Mouse (Mus musculus): Measurements from ENCODE around the gene Fa2h.

Fa2h gene

DNA sequence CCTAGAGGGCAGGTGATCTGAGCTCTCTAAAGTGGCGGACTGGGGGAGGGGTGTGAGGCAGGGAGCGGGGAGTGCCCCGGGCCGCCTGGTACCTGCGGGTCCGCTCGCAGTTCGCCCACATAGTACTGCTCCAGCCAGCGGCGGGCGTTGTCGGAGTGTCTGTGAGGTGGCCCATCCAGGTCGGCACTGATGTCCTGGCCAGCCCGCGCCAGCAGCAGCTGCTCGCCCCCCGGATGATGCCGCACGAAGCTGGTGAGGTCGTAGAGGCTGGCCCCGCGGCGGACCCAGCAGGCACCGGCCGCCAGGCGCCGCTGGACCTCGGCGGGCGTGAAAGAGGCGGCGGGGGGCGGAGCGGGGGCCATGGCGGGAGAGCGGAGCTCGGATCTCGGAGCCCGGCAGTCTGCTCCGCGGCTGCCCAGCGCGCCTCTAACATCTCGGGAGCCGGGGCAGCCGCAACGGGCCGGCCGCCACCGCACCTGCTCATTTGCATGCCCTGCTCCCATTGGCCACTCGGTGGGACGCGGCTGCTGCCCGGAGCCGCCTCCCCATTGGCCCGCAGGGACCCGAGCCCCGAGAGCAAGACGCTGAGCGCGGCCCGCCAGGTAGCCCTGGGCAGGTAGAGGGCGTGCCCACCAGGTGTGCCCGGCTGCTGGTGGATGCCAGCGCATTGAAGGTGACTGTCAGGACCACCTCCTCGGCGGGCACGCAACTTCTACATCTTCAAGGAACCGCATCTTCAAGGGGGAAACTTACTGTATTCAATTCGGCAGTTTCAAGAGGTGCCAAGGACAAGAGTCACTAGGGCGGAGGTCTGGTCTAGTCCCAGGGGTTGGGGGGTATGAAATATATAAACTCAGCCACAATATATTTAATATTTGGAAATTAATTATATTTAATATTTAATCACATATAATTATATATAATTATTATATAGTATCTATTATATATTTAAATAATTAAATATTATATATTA is at the start of gene Fa2h:
TSS of gene Fa2h (minus strand) at position 434 of the 973 bp plus-strand sequence.
- DNase-seq (ENCODE audit: low read depth, low spot score) = peak; percentile 47

DNA sequence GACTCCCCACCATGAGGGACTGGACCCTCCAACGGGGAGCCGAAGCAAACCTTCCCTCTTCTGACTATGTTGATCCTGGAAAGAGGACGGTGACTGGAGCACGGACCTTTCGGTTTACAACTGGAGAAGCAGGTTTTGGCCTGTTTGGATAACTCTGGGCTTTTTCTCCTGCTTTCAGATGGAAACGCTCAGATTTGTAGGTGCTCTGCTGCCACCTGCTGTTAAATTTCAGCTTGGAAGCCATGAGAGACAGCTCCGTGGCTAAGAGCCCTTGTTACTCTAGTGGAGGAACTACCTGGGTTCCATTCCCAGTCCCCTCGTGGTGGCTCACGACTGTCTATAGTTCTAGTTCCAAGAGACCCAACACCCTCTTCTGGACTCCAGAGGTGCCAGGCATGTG is 45.6 kb upstream of the Fa2h start:
- DNase-seq (ENCODE audit: low read depth, low spot score) = peak; percentile 29

DNA sequence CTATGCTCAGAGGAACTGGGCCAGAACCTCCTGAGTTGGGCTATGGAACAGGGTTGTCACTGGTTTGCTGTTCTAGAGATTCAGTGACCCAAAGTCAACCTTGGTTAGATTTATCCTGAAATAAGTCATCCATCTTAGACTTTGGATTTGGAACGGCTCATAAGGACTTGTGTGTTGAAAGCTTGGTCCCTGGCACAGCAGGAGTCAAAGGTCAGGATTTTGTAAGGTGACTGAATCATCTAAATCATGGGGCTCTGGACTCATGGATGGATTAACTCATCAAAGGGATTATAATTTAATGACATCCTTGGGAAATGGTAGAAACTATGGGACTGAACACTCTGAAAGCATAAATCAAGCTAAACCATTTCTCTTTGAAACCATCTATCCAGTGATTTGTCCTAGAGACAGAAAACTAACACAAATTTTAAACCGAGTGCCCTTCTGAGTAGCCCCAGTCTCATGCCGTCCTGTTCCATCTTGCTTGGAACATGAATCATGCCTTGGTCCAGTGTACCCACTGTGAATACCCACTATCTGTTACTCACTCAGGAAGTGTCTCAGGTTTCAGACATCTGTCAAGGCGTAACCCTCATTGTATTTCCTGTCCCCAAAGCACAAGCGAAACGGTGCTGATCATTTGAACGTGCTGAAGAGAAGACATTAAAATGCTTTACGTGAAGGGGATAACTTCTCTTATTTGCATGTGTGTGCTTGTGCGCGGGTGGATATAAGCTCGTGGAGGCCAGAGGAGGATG is 41.6 kb upstream of the Fa2h start:
- no peak for DNase-seq (ENCODE audit: low read depth, low spot score)

DNA sequence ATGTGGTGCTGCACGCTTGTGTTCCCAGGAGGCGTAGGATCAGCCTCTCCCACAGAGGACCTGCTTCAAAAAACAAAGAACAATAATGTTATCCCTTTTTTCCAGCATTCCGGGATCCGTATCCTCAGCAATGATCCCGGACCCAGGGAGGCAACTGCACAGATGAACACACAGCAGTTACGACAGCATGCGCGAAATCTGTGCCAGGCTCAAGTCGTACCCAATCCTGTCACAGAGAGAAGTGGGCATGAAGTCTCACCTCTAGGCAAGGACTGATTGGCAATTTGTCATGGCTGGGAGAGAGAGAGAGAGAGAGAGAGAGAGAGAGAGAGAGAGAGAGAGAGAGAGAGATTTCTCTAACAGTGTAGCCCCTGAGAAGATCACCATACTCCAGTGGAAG is 31.0 kb upstream of the Fa2h start:
- no peak for DNase-seq (ENCODE audit: low read depth, low spot score)

DNA sequence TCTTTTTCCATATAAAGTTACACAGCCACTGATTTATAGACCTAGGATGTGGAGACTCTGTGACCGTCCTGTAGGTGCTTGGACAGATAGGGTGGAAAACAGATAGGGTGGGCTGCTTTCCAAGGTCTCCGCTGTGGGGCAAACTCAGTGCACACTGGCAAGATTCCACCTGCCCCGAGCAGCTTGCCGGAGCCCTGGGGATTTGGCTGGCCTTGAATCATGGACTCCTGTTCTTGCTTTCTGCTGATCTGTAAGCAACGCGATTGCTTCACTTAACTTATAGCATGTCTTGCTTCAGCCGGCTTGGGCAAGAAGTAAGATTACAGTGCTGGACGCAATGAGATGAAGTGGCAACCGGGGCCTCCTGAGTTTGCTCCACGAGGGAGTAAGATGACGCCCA is 30.6 kb upstream of the Fa2h start:
- no peak for DNase-seq (ENCODE audit: low read depth, low spot score)

DNA sequence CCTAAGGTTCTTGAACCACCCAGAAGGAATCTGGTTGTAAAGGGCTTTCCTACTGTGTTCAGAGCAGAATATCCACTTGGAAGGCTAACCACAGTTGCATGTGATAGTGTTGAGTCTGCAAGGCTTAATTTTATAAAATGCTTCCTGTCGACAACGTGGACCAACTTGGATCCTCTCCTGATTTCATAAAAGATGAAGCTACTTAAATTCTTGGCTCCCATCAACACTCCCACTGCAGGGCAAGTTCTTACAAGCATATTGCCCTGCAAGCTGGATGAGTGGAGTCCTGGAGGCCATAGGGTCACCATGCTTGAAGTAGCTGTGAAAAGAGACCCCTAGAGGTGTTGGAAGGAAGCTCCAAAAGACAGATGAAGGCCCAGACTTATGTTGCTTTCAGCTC is 29.0 kb upstream of the Fa2h start:
- no peak for DNase-seq (ENCODE audit: low read depth, low spot score)

DNA sequence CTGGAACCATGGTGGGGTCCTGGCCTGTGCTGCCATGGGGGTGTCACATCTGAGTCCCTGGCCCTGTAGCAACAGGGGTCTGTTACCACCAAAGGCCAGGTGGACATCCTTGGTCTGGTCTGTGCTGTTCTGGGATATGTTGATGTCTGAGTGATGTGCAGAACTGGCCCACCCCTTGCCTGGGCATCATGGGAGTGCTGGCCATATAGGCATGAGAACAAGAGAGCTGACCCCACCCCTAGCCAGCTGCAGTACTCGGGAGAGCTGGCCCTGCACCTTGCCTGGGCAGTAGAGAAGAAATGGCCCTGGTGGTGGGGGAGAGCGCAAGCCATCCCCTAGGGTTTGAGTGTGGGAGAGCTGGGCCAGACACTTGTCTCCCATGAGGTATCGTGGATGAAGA is 25.5 kb upstream of the Fa2h start:
- no peak for DNase-seq (ENCODE audit: low read depth, low spot score)

DNA sequence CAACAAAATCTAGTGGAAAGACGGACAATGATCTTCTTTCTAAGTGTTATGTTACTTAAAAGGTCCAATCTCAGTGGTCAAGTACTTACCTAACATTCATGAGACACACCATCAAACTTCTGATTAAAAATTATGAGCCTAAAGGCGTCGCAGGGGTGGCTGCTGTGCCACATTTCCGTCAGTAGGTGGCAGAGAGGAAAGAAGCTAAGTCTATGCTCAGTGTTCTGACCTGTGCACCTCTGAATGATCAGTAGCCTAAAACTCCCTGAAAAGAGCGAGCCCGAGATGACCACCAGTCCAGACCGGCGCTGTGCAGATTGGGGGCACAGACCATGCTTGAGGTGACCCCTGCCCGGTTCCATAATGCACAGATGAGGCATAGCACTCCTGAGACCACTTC is 25.0 kb upstream of the Fa2h start:
- DNase-seq (ENCODE audit: low read depth, low spot score) = no peak

DNA sequence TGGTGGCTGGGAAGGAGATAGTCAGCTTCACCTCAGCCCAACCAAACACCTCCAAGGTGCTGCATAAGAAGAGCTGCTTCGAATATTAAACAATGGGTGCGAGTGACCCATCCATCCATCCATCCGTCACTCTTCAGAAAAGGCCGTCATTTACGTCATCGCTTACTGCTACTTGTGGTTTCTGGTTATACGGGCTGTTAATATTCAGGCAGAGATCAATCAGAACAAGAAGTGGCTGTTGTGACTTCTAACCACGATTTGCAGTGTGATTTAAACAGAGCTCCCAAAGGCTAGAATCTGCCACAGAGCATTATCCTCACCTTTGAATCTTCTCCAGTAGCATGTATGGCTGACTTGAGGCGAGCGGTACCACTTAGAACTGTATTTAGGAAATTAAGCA is 23.6 kb upstream of the Fa2h start:
- no peak for DNase-seq (ENCODE audit: low read depth, low spot score)

DNA sequence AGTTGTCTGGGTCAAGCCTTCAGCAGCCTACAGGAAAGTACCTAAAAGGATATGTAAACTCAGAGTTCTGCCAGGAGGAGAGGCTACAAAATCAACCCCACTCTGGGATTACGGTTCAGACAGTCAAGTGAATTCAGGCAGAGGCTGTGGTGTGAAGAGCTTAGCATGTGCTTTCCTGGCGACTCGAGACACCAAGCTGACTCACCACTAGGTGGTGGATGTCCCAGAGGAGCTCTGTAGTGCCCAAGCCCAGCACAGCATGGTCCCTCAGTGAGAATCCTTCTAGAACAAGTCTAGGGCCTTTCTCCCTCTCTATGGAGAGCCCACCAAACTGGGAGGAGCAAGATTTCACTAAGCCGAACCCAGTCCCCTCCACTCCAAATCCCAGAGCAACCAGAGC is 9.8 kb upstream of the Fa2h start:
- no peak for DNase-seq (ENCODE audit: low read depth, low spot score)

DNA sequence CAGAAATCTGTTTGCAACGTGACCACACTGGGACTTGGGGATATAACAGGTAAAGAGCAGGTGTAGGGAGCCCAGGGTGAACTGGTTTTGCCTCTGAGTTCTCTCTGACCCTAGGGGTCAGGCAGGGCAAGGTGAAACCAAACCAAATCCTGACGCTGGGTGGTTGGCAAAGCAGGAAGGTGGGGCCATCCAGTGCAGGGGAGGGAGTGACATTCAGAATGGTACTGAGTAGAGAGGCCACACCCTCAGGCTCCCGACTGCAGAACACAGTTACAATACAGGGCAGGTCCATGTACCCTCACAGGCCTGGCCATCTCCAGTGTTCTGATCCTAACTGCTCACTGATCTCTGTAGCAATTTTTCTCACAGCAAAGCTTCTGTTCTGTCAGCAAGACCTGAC is 2.4 kb downstream of the Fa2h start:
- no peak for DNase-seq (ENCODE audit: low read depth, low spot score)

DNA sequence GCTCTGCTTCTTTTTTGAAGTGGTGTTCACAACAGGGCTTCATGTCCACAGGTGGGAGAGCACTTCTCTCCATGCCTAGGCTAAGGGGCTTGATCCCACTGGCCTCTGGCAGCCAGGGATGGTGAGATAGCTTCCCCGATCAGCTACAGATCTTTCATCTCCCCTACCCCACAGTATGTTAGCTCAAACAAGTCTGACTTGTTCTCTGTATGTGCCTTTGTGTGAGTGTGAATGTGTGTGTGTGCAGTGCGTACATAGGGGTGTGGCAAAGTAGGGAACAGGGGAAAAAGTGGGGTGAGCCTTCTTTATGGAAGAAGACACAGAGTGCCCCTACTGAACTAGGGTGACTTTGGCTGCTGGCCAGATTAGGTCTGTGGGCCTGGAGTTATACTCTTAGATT is 2.8 kb downstream of the Fa2h start:
- no peak for DNase-seq (ENCODE audit: low read depth, low spot score)

DNA sequence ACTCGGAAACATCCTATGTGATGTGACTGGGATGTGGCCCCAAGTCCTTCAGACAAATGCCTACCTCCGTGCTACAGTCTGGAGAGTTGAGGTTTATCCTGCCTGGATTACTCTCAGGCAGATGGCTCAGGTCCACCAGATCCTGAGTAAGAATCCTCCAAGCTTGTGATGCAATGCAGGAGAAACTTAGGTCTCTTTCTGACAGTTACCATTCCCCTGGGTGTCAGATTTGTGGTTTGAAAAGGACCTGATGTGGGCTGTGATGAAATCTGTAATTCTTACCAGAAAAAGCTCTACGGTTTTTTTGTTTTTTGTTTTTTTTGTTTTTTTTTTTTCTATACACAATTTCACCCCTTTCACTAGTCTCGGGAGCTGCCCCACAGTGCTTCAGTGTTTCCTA is 4.0 kb downstream of the Fa2h start:
- no peak for DNase-seq (ENCODE audit: low read depth, low spot score)

DNA sequence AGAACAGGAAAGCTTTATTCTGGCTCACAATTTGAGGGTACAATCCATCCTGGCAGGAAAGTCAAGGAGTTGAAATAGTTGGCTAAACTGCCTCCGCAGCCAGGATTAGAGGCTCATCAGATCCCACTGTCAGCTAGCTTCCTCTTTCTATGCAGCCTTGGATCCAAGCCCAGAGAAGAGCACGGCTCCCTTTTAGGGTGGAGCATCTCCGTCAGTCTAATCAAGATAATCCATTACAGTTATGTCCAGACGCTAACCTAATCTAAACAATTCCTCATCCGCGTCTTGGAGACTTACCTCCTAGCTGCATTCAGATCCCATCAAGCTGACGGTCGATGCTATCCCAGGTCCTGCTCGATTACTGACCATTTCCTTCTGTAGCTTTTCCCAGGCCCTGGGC is 7.7 kb downstream of the Fa2h start:
- DNase-seq (ENCODE audit: low read depth, low spot score) = no peak

DNA sequence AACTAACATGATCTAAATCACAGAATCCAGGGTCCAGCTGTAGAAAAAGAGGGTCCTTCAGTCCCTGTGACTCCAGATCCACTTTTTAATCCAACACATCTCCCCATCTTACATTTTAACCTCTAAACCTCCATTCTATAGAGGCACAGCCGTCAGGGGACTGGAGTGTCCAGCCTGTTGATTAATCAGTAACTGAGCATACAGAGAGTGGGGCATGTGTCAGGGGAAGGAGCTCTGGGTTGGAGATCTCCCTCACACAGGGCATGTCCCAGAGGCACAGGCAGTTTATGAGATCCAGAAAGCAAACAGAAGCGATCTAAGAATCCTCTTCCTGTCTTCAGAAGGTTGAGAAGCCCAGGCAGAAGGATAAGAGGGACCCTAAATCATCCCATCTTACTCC is 9.0 kb downstream of the Fa2h start:
- no peak for DNase-seq (ENCODE audit: low read depth, low spot score)

DNA sequence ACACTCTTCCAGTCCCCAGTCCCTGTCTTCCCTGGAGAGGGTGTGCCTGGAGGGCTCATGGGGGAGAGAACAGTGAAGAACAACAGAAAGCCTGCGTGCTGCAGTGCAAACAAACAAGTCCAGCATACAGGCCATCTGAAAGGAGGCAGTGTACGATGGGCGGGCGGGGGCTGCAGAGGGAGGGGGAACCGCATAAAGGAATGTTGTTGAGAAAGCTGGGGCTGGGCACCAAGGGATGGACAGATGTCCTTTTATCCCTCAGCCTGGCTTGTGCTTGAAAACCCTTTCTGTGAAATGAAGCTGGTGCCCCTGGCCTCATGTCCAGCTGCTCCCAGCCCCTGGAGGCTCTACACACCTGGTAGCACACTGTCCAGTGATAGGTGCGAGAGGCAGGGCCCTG is 18.4 kb downstream of the Fa2h start:
- no peak for DNase-seq (ENCODE audit: low read depth, low spot score)

DNA sequence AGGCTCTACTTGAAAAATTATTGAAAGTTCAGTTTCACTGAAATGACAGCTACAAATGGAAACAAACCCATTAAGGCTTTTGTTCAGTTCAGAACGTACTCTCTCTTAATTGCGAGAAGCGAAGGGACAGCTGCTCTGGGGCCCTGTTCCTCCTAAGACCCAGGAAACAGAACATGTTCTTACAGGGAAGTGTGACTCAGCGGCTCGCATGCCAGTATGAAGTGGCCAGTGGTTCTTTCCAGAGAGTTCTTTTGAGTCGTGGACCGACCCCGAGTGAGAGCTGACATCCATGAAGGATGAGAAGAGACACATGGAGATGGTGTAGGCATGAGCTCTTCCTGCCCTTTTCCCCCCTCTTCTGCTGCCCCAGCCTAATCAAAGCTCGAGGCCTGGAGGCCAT is 23.9 kb downstream of the Fa2h start:
- DNase-seq (ENCODE audit: low read depth, low spot score) = no peak

DNA sequence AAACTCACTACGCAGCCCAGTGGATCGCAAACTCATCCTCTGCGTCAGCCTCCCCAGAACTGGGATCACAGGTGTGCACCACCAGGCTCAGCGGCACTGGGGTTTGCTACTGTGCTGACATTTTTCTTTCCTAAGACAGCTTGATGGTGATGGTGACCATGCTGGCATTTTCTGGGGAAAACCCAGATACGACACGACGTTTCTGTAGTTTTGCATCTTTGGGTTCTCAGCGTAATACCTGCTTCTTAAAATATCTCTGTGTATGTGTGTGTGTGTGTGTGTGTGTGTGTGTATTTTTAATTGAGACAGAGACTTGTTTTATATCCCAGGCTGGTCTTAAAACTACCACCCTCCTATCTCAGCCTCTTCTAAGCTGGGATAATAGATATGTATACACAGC is 26.3 kb downstream of the Fa2h start:
- no peak for DNase-seq (ENCODE audit: low read depth, low spot score)

DNA sequence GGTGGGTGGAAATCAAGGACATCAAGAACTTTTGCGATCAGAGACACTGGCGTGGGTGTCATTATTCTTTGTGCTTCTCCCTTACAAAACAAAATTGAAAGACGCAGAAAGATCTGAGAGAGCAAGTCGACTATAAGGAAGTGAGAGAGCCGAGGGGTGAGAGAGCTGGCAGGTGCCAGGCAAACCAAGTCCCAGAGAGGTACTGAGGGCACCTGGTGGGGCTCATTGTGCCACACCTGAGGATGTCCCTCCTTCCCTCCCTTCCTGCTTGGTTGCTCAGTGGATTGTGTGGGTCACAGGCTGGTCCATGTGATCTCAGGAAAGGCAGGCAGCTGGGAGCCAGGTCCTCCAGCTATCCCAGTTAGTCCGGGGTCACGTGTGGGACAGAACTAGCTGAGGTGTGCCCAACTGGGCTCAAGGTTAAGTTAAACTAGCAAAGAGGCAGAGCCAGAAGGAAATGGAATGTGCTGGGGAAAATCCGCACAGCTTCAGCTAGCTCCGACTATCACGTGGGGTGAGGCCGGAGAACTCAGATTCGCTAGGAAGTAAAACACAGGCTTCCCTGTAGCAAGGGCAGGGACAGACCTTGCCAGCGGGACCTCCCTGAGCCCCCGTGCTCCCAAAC is 26.9 kb downstream of the Fa2h start:
- no peak for DNase-seq (ENCODE audit: low read depth, low spot score)

DNA sequence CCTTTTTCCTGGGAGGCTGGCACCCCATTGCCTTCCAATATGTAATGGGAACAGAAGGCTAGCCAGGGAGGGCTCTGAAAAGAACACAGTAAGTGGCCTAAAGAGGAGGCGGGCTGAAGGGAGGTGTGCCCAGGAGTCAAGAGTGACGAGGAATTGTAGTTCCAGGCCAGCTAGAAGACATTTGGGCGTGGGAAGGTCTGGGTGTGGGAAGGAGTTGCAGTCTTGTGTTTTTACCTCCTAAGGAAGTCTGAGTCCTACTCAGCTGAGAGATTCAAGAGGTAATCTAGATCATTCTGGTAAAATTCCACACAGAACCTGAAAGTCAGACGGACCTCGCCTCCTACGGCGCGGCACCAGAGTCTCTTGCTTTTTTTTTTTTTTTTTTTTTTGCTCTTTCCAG is 30.1 kb downstream of the Fa2h start:
- DNase-seq (ENCODE audit: low read depth, low spot score) = no peak

DNA sequence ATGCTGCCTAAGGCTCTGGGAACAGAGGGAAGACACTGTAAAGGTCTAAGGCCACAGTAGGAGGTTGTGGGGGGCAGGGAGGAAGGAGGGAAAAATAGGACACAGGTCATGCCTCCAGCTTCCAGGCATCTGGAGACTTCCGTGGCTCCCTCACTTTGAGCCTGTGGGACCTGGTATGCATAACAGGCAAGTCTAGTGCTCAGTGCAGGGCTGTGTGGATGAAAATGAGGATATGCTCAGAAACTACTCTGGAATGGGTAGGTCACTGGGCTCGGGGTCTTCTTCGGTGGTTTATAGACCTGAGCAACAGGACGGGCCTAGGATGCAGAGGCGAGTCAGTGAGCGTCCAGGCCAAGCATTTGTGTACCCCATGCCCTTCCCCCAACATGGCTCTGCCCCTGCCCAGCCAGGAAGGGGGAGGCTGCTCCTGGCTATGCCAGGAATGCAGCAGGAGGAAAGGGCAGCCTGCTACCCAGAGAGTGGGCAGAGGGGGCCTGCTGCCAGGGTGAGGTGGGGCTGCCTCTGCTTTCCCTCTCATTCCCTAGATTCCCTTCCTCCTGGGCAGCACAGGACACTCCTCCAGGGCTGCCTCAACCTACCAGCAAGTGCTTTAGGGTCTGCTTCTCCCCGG is 32.9 kb downstream of the Fa2h start:
- DNase-seq (ENCODE audit: low read depth, low spot score) = no peak

DNA sequence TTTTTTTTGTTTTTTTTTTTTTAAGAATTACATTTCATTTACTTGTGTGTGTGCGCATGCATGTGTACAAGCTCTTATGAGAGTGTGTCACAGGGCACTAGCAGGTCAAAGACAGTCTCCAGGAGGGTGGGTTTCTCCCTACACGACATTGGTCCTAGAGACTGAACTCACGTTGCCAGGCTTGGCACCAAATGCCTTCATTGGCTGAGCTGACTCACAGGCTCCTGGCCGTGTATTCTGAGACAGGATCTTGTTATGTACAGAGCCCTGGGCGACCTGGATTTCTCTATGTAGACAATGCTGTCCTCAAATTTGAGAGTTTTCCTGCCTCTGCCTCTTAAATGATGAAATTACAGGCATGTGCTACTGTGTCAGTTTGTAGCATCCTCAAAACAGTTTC is 33.7 kb downstream of the Fa2h start:
- no peak for DNase-seq (ENCODE audit: low read depth, low spot score)

Data from retina, adult 2 months (tissue).